Mouse (Mus musculus) intestine, embryonic 15.5 days (tissue): ENCODE measurements around the gene Pak1. TPM values are rescaled to one million over a fixed set of nuclear protein-coding genes. Genes with fewer than 3 reads are reported as not detected.

Experiments
- ATAC-seq: fragments of 200-750 bp; cut with Nextera tagmentation; 2 replicates; pipeline ENCODE4 v1.8.0; 2017; ENCODE audit warnings: moderate TSS enrichment, moderate library complexity
- H3K27ac ChIP-seq: fragments of 300-500 bp; sonication (generic); 2 replicates; pipeline ENCODE4 v1.5.1; 2015; ENCODE audit warnings: mild to moderate bottlenecking, inconsistent platforms
- H3K27me3 ChIP-seq: fragments of 300-500 bp; sonication (generic); replicated peaks from 2 replicates; pipeline ENCODE4 v1.6.1; 2015; ENCODE audit warnings: inconsistent platforms
- H3K36me3 ChIP-seq: fragments of 300-500 bp; sonication (generic); 2 replicates; pipeline ENCODE4 v1.6.1; 2015; ENCODE audit warnings: inconsistent platforms
- H3K4me1 ChIP-seq: fragments of 300-500 bp; sonication (generic); replicated peaks from 2 replicates; pipeline ENCODE4 v1.6.1; 2015; ENCODE audit warnings: inconsistent platforms
- H3K4me2 ChIP-seq: fragments of 300-500 bp; sonication (generic); replicated peaks from 2 replicates; pipeline ENCODE4 v1.6.1; 2015; ENCODE audit warnings: mild to moderate bottlenecking, inconsistent platforms
- H3K4me3 ChIP-seq: fragments of 300-500 bp; sonication (generic); replicated peaks from 2 replicates; pipeline ENCODE4 v1.5.1; 2015; ENCODE audit warnings: inconsistent platforms
- H3K9ac ChIP-seq: fragments of 300-500 bp; sonication (generic); 2 replicates; pipeline ENCODE4 v1.6.1; 2015; ENCODE audit warnings: inconsistent platforms
- H3K9me3 ChIP-seq: fragments of 300-500 bp; sonication (generic); 2 replicates; pipeline ENCODE4 v1.6.1; 2016; ENCODE audit warnings: inconsistent platforms
- WGBS: fragments of 180-500 bp; shearing (Covaris S2); methylation state at CpG from one replicate; pipeline ENCODE4 v1.1.7; 2015; 5-methylcytosine and 5-hydroxymethylcytosine counted together
- polyA plus RNA-seq: library from polyadenylated mRNA; unstranded; fragments of >200 nt; fragmentation: Nextera tagmentation; extraction: Ambion mirVana; gene quantifications from 2 replicates; pipeline ENCODE4 v1.2.1, GENCODE M21; 2015

The Pak1 gene
- polyA plus RNA-seq, 1 experiment from 2014 or later: 32.7 TPM

- no peak for ATAC-seq
- H3K27ac ChIP-seq: no peak overlapping the region
- no peak overlapping the region for H3K4me3 ChIP-seq
- WGBS: 86% methylated on average over 21 of the region's 21 CpGs
- H3K9ac ChIP-seq: no peak overlapping the region
- 0 out of 2 replicates have a peak, but pooled peaks cover 5% of the 10 kb centered on the region for H3K4me1 ChIP-seq
- no peaks in the 10 kb centered on the region for H3K36me3 ChIP-seq
- H3K4me2 ChIP-seq: no peak overlapping the region
- no peaks in the 10 kb centered on the region for H3K9me3 ChIP-seq
- H3K27me3 ChIP-seq: no peaks in the 10 kb centered on the region
These were observed 23.0 kb upstream of the Pak1 start for GRCm38 (mm10) chr7:97765181-97765962.

- H3K4me2 ChIP-seq: no peak overlapping the region
- no peaks in the 10 kb centered on the region for H3K36me3 ChIP-seq
- 0 out of 2 replicates have a peak, but pooled peaks cover 5% of the 10 kb centered on the region for H3K4me1 ChIP-seq
- H3K4me3 ChIP-seq: no peak overlapping the region
- no peaks in the 10 kb centered on the region for H3K27me3 ChIP-seq
- H3K9me3 ChIP-seq: no peaks in the 10 kb centered on the region
- H3K27ac ChIP-seq: no peak overlapping the region
- H3K9ac ChIP-seq: no peak overlapping the region
- WGBS: 68% methylated on average over 5 of the region's 5 CpGs
- peak; percentile 46; the same call in 1 of the 2 replicates for ATAC-seq
These were observed 22.4 kb upstream of the Pak1 start for GRCm38 (mm10) chr7:97765963-97766347.

- Histone ChIP-seq H3K27me3 (no peaks in the 10 kb centered on the region), H3K27ac (no peak overlapping the region), H3K4me1 (0 out of 2 replicates have a peak, but pooled peaks cover 5% of the 10 kb centered on the region), H3K4me3 (no peak overlapping the region), H3K36me3 (no peaks in the 10 kb centered on the region), H3K4me2 (no peak overlapping the region), H3K9me3 (no peaks in the 10 kb centered on the region), H3K9ac (no peak overlapping the region)
- WGBS: 62% methylated on average over 9 of the region's 9 CpGs
- peak; percentile 86 for ATAC-seq
These were observed 21.8 kb upstream of the Pak1 start for GRCm38 (mm10) chr7:97766406-97767166.

- H3K4me1 ChIP-seq: 0 out of 2 replicates have a peak, but pooled peaks cover 5% of the 10 kb centered on the region
- no peak overlapping the region for H3K9ac ChIP-seq
- H3K27me3 ChIP-seq: no peaks in the 10 kb centered on the region
- H3K9me3 ChIP-seq: no peaks in the 10 kb centered on the region
- no peak for ATAC-seq
- H3K36me3 ChIP-seq: no peaks in the 10 kb centered on the region
- H3K27ac ChIP-seq: no peak overlapping the region
- H3K4me2 ChIP-seq: no peak overlapping the region
- no peak overlapping the region for H3K4me3 ChIP-seq
- WGBS: 64% methylated on average over 8 of the region's 8 CpGs
These were observed 20.5 kb upstream of the Pak1 start for GRCm38 (mm10) chr7:97767841-97768240.

- Histone ChIP-seq H3K4me2 (no peak overlapping the region), H3K4me1 (0 out of 2 replicates have a peak, but pooled peaks cover 5% of the 10 kb centered on the region), H3K9ac (no peak overlapping the region), H3K27ac (no peak overlapping the region), H3K36me3 (no peaks in the 10 kb centered on the region), H3K4me3 (no peak overlapping the region), H3K27me3 (no peaks in the 10 kb centered on the region), H3K9me3 (no peaks in the 10 kb centered on the region)
- ATAC-seq: peak; percentile 73
- WGBS: 62% methylated on average over 4 of the region's 4 CpGs
These were observed 19.3 kb upstream of the Pak1 start for GRCm38 (mm10) chr7:97769020-97769419.

GRCm38 (mm10) chr7:97770841-97771620 is 17.3 kb upstream of the Pak1 start:
- Histone ChIP-seq H3K9me3 (no peaks in the 10 kb centered on the region), H3K36me3 (no peaks in the 10 kb centered on the region), H3K4me3 (no peak overlapping the region), H3K4me1 (0 out of 2 replicates have a peak, but pooled peaks cover 5% of the 10 kb centered on the region), H3K4me2 (no peak overlapping the region), H3K9ac (no peak overlapping the region), H3K27ac (no peak overlapping the region), H3K27me3 (no peaks in the 10 kb centered on the region)
- no peak for ATAC-seq
- WGBS: 62% methylated on average over 6 of the region's 6 CpGs

- Histone ChIP-seq H3K4me2 (no peak overlapping the region), H3K4me3 (no peak overlapping the region), H3K36me3 (no peaks in the 10 kb centered on the region), H3K4me1 (no peaks in the 10 kb centered on the region), H3K9me3 (no peaks in the 10 kb centered on the region), H3K9ac (no peak overlapping the region), H3K27me3 (no peaks in the 10 kb centered on the region), H3K27ac (no peak overlapping the region)
- WGBS: 48% methylated on average over 3 of the region's 3 CpGs
- ATAC-seq: no peak
These were observed 13.0 kb upstream of the Pak1 start for GRCm38 (mm10) chr7:97775380-97775779.

GRCm38 (mm10) chr7:97775923-97776322 is 12.4 kb upstream of the Pak1 start:
- H3K4me3 ChIP-seq: no peak overlapping the region
- H3K4me2 ChIP-seq: no peak overlapping the region
- ATAC-seq: no peak
- no peaks in the 10 kb centered on the region for H3K36me3 ChIP-seq
- no peaks in the 10 kb centered on the region for H3K27me3 ChIP-seq
- H3K9ac ChIP-seq: no peak overlapping the region
- 40% methylated on average over 2 of the region's 2 CpGs for WGBS
- H3K4me1 ChIP-seq: no peaks in the 10 kb centered on the region
- no peaks in the 10 kb centered on the region for H3K9me3 ChIP-seq
- H3K27ac ChIP-seq: no peak overlapping the region

GRCm38 (mm10) chr7:97777191-97777590 is 11.2 kb upstream of the Pak1 start:
- H3K9me3 ChIP-seq: no peaks in the 10 kb centered on the region
- WGBS: 87% methylated on average over 4 of the region's 4 CpGs
- H3K9ac ChIP-seq: no peak overlapping the region
- H3K4me3 ChIP-seq: no peak overlapping the region
- no peak overlapping the region for H3K4me2 ChIP-seq
- H3K27ac ChIP-seq: no peak overlapping the region
- no peaks in the 10 kb centered on the region for H3K4me1 ChIP-seq
- no peaks in the 10 kb centered on the region for H3K36me3 ChIP-seq
- no peaks in the 10 kb centered on the region for H3K27me3 ChIP-seq
- no peak for ATAC-seq

GRCm38 (mm10) chr7:97780222-97780621 is 8.1 kb upstream of the Pak1 start:
- Histone ChIP-seq H3K4me2 (no peak overlapping the region), H3K27ac (no peak overlapping the region), H3K4me1 (no peaks in the 10 kb centered on the region), H3K4me3 (no peak overlapping the region), H3K27me3 (no peaks in the 10 kb centered on the region), H3K36me3 (no peaks in the 10 kb centered on the region), H3K9me3 (no peaks in the 10 kb centered on the region), H3K9ac (no peak overlapping the region)
- 70% methylated on average over 1 of the region's 1 CpGs for WGBS
- 0 out of 2 replicates have a peak, but pooled peaks have one; percentile 29 for ATAC-seq

GRCm38 (mm10) chr7:97780815-97781214 is 7.5 kb upstream of the Pak1 start:
- Histone ChIP-seq H3K36me3 (no peaks in the 10 kb centered on the region), H3K27ac (no peak overlapping the region), H3K27me3 (no peaks in the 10 kb centered on the region), H3K9me3 (no peaks in the 10 kb centered on the region), H3K4me1 (no peaks in the 10 kb centered on the region), H3K4me3 (no peak overlapping the region), H3K9ac (no peak overlapping the region), H3K4me2 (no peak overlapping the region)
- WGBS: 52% methylated on average over 1 of the region's 1 CpGs
- peak; percentile 71 for ATAC-seq

- WGBS: 64% methylated on average over 8 of the region's 8 CpGs
- no peak overlapping the region for H3K9ac ChIP-seq
- H3K27me3 ChIP-seq: no peaks in the 10 kb centered on the region
- no peak overlapping the region for H3K4me3 ChIP-seq
- no peaks in the 10 kb centered on the region for H3K9me3 ChIP-seq
- no peaks in the 10 kb centered on the region for H3K36me3 ChIP-seq
- ATAC-seq: no peak
- no peak overlapping the region for H3K4me2 ChIP-seq
- no peaks in the 10 kb centered on the region for H3K4me1 ChIP-seq
- H3K27ac ChIP-seq: no peak overlapping the region
These were observed 6.8 kb upstream of the Pak1 start for GRCm38 (mm10) chr7:97781496-97781895.
